Mouse (Mus musculus): Measurements from ENCODE around the gene 5330417C22Rik. TPM values are rescaled to one million over a fixed set of nuclear protein-coding genes. Genes with fewer than 3 reads are reported as not detected.

Gene 5330417C22Rik
- polyA plus RNA-seq, 1 experiment: 1.8 TPM

DNA sequence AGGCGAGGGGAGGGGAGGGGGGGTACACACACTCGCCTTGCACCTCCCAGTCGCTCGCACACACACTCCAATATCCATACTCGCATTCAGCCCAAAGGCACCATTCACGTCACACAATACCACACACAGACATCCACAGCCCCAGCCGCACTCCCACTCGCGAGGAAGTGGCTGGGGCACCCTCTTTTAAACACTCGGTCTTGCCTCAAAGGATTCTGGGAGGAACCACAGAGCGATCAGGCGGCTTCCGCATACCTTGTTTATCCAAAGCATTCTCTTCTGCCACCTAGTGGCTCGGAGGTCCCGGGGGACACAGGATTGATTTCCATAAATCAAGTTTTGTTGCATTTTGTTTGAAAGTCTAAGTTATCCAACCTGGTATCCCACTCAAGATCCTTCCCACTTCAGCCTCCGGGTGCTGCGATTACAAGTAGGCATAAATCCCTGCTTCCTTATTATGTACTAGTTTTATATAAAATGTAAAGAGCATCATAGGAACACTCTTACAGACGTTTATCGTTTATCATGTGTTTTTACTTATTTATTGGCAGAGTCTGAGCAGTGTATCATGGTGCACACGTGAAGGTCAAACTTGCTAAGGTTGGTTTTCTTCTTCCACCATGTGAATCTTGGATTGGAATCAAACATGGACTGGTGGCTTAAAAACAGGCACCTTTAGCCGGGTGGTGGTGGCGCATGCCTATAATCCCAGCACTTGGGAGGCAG, 18.4 kb upstream of the 5330417C22Rik start:
- Histone ChIP-seq H3K4me1 (replicated peaks; ENCODE audit: control insufficient read depth, insufficient read depth, low read length) (no peaks in the 10 kb centered on the region), H3K36me3 (ENCODE audit: control insufficient read depth, insufficient read depth, low read length) (peaks cover 9% of the 10 kb centered on the region), H3K27me3 (ENCODE audit: control insufficient read depth, insufficient read depth, low read length) (no peaks in the 10 kb centered on the region), H3K27ac (ENCODE audit: control insufficient read depth, insufficient read depth, low read length) (peak overlapping the region; percentile 57), H3K4me3 (ENCODE audit: control insufficient read depth, insufficient read depth, low read length) (peak overlapping the region; percentile 72)
- peak; percentile 95 for DNase-seq
- peak; percentile 100 for TF ChIP-seq POLR2A (IDR thresholded peaks at IDR 0.05; ENCODE audit: control insufficient read depth, extremely low read depth, insufficient read depth, low read length, poor library complexity)
- peak; percentile 62; the same call in 1 of the 2 replicates for TF ChIP-seq CTCF (IDR thresholded peaks at IDR 0.05; ENCODE audit: borderline replicate concordance, control insufficient read depth, extremely low read depth, insufficient read depth, low read length, poor library complexity)
- WGBS: 19% methylated on average over 21 of the region's 22 CpGs

DNA sequence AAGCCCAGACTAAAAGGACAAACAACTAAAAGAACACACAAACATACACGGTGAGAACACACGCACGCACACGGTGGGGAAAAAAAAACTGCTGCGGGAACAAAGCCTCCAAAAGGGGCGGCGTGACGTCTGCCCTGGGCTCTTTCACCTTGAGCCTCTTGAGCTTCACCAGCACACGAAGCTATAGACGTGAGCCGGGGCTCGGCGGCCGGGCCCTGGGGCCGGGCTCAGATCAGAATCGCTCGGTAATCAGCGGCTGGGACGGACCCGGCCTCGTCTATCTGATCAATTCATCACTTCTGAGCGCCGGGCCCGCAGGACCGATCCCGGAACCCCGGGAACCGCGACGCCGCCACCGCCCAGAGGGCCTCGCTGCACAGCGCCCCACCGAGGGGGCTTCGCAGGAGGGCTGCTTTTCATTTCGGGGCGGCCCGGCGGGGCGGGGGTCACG, 17.8 kb upstream of the 5330417C22Rik start:
- no peak for TF ChIP-seq POLR2A (IDR thresholded peaks at IDR 0.05; ENCODE audit: control insufficient read depth, extremely low read depth, insufficient read depth, low read length, poor library complexity)
- TF ChIP-seq CTCF (IDR thresholded peaks at IDR 0.05; ENCODE audit: borderline replicate concordance, control insufficient read depth, extremely low read depth, insufficient read depth, low read length, poor library complexity): no peak
- 1% methylated on average over 41 of the region's 42 CpGs for WGBS
- no peak for DNase-seq

DNA sequence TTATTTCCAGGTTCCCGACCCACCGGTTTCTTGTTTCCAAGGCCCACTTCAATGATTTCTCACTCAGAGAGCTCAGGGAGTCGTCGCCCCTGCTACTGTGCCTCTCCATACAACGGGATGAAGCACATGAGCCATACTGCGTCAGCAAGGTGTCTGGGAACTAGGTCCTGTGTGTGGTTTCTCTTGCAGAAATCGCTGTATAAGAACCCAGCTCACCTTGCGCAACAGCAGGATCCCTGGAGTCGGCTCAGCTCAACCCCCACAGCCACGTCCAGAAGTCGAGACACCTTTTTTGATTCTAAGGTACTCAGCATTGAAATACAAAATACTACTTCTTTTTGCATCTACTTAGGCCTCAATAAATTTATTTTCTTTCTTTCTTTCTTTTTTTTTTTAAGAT, 6.0 kb upstream of the 5330417C22Rik start:
- H3K4me3 ChIP-seq (ENCODE audit: control insufficient read depth, insufficient read depth, low read length): no peak overlapping the region
- peaks cover 2% of the 10 kb centered on the region; the same call in 1 of the 2 replicates for H3K4me1 ChIP-seq (replicated peaks; ENCODE audit: control insufficient read depth, insufficient read depth, low read length)
- no peaks in the 10 kb centered on the region for H3K36me3 ChIP-seq (ENCODE audit: control insufficient read depth, insufficient read depth, low read length)
- no peaks in the 10 kb centered on the region for H3K27me3 ChIP-seq (ENCODE audit: control insufficient read depth, insufficient read depth, low read length)
- TF ChIP-seq CTCF (IDR thresholded peaks at IDR 0.05; ENCODE audit: borderline replicate concordance, control insufficient read depth, extremely low read depth, insufficient read depth, low read length, poor library complexity): no peak
- no peak for TF ChIP-seq POLR2A (IDR thresholded peaks at IDR 0.05; ENCODE audit: control insufficient read depth, extremely low read depth, insufficient read depth, low read length, poor library complexity)
- no peak for DNase-seq
- no peak overlapping the region for H3K27ac ChIP-seq (ENCODE audit: control insufficient read depth, insufficient read depth, low read length)
- WGBS: 86% methylated on average over 11 of the region's 11 CpGs

More for the DNA sequence above, 17.8 kb upstream of the 5330417C22Rik start:
- Histone ChIP-seq H3K27ac (ENCODE audit: control insufficient read depth, insufficient read depth, low read length) (peak overlapping the region; percentile 57), H3K4me1 (replicated peaks; ENCODE audit: control insufficient read depth, insufficient read depth, low read length) (no peaks in the 10 kb centered on the region), H3K27me3 (ENCODE audit: control insufficient read depth, insufficient read depth, low read length) (no peaks in the 10 kb centered on the region), H3K4me3 (ENCODE audit: control insufficient read depth, insufficient read depth, low read length) (peak overlapping the region; percentile 72), H3K36me3 (ENCODE audit: control insufficient read depth, insufficient read depth, low read length) (peaks cover 6% of the 10 kb centered on the region; the same call in 1 of the 2 replicates)

DNA sequence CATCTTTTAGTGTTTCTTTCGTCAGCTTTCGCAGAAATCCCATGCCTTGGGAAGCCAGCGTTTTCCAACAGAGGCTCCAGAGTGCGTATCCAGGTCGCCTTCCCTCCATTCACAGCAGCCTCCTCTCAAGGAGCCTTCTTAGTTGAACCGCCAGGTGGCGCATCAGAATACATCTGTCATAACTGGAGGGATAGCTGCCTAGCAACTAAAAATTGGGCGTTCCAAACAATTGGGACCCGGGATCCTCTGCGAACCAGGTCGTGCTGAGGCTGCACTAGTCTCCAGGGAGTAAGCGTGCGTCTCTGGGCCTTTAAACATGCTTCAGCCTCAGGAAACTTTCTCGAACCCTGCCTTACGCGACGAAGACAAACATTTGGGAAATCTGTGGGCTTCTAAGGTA, 967 bp upstream of the 5330417C22Rik start:
- DNase-seq: peak; percentile 75
- Histone ChIP-seq H3K27ac (ENCODE audit: control insufficient read depth, insufficient read depth, low read length) (no peak overlapping the region), H3K27me3 (ENCODE audit: control insufficient read depth, insufficient read depth, low read length) (no peaks in the 10 kb centered on the region; the same call in 1 of the 2 replicates), H3K36me3 (ENCODE audit: control insufficient read depth, insufficient read depth, low read length) (no peaks in the 10 kb centered on the region), H3K4me3 (ENCODE audit: control insufficient read depth, insufficient read depth, low read length) (no peak overlapping the region), H3K4me1 (replicated peaks; ENCODE audit: control insufficient read depth, insufficient read depth, low read length) (peaks cover 4% of the 10 kb centered on the region; the same call in 1 of the 2 replicates)
- 4% methylated on average over 17 of the region's 17 CpGs for WGBS
- TF ChIP-seq CTCF (IDR thresholded peaks at IDR 0.05; ENCODE audit: borderline replicate concordance, control insufficient read depth, extremely low read depth, insufficient read depth, low read length, poor library complexity): peak; percentile 69; the same call in 1 of the 2 replicates
- no peak for TF ChIP-seq POLR2A (IDR thresholded peaks at IDR 0.05; ENCODE audit: control insufficient read depth, extremely low read depth, insufficient read depth, low read length, poor library complexity)

DNA sequence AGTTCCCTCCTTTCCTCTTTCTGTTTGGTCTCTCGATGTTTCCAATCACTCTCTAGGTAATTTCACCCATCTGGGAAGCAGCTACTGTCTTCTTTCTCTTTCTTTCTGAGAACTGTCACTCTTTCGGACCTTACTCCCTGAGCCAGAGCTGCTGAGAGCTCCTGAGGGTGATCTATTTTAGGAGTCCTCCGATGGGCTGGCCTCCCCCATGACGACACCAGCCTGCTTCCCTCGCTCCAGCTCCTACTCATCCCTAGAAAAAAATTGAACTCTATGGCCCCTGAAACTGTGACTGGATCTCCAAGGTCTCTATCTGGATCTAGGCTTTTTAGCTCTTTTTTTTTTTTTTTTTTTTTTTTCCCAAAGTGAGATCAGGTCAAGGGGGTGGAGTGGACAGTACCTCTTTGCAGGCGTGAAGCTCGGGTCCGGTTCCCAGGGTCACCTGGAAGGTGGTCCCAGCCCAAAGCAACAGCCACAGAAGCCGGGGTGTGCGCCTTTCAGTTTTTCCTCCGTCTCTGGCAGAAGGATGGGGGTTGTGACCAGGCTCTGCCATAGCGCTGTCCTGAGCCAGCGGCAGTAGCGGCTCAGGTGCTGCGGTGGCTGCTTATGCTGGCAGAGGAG, 330 bp downstream of the 5330417C22Rik start:
- no peak overlapping the region for H3K4me3 ChIP-seq (ENCODE audit: control insufficient read depth, insufficient read depth, low read length)
- H3K4me1 ChIP-seq (replicated peaks; ENCODE audit: control insufficient read depth, insufficient read depth, low read length): peaks cover 4% of the 10 kb centered on the region; the same call in 1 of the 2 replicates
- 14% methylated on average over 15 of the region's 15 CpGs for WGBS
- H3K27ac ChIP-seq (ENCODE audit: control insufficient read depth, insufficient read depth, low read length): no peak overlapping the region
- TF ChIP-seq CTCF (IDR thresholded peaks at IDR 0.05; ENCODE audit: borderline replicate concordance, control insufficient read depth, extremely low read depth, insufficient read depth, low read length, poor library complexity): no peak
- TF ChIP-seq POLR2A (IDR thresholded peaks at IDR 0.05; ENCODE audit: control insufficient read depth, extremely low read depth, insufficient read depth, low read length, poor library complexity): no peak
- H3K27me3 ChIP-seq (ENCODE audit: control insufficient read depth, insufficient read depth, low read length): no peaks in the 10 kb centered on the region; the same call in 1 of the 2 replicates
- no peaks in the 10 kb centered on the region for H3K36me3 ChIP-seq (ENCODE audit: control insufficient read depth, insufficient read depth, low read length)
- DNase-seq: no peak

DNA sequence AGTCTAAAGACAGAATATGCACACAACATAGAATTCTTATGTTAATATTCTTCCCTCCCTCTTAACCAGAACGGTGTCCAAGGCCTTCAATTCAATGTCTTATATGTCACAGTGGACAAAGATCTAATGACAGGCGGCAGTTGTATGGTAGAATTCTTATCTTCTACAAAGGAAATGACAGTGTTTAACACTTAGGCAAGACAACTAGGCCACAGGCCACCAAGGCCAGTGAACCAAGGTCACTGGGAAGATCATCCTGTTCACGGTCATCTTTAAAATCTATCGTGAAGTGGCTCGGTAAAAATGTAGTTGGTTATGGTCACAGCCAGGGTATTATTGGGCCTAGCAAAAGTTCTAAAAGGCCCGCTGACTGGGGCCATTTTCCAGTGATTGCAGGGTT, 2.4 kb downstream of the 5330417C22Rik start, which contains the start of gene 1700013F07Rik:
1700013F07Rik (plus strand) TSS at position 200 of the 400 bp plus-strand sequence.
- Histone ChIP-seq H3K27me3 (ENCODE audit: control insufficient read depth, insufficient read depth, low read length) (no peaks in the 10 kb centered on the region; the same call in 1 of the 2 replicates), H3K4me1 (replicated peaks; ENCODE audit: control insufficient read depth, insufficient read depth, low read length) (peaks cover 4% of the 10 kb centered on the region; the same call in 1 of the 2 replicates), H3K36me3 (ENCODE audit: control insufficient read depth, insufficient read depth, low read length) (no peaks in the 10 kb centered on the region), H3K4me3 (ENCODE audit: control insufficient read depth, insufficient read depth, low read length) (no peak within 1 kb of the TSS), H3K27ac (ENCODE audit: control insufficient read depth, insufficient read depth, low read length) (no peak within 1 kb of the TSS)
- no peak for DNase-seq
- WGBS: 94% methylated on average over 6 of the region's 6 CpGs
- no peak for TF ChIP-seq POLR2A (IDR thresholded peaks at IDR 0.05; ENCODE audit: control insufficient read depth, extremely low read depth, insufficient read depth, low read length, poor library complexity)
- TF ChIP-seq CTCF (IDR thresholded peaks at IDR 0.05; ENCODE audit: borderline replicate concordance, control insufficient read depth, extremely low read depth, insufficient read depth, low read length, poor library complexity): no peak
